Mouse (Mus musculus): Measurements from ENCODE around the gene Ilkap.

DNA sequence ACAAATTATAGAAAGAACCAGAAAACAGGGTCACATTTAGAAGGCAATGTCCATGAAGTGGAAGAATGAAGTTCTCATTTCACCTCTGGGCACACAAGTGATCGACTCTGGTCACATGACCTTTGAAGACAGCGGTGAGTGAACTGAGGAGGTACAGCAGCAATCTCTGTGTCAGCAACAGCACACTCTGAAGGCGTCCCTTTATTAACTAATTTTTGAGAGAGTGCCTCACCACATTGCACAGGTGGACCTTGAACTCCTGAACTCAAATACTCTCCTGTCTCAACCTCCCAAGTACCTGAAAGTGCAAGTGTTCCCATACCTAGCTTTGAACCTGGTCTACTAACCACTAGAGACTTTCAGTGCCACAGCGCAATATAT is 17.5 kb downstream of the Ilkap start:
- no peak for TF ChIP-seq CTCF (IDR thresholded peaks at IDR 0.05; ENCODE audit: low read depth)
- TF ChIP-seq EP300 (optimal IDR thresholded peaks at IDR 0.05) = no peak

Measured in stomach, postnatal 0 days (tissue).